Mouse (Mus musculus) neural tube, postnatal 0 days (tissue): ENCODE measurements around the gene Glis1. TPM values are rescaled to one million over a fixed set of nuclear protein-coding genes. Genes with fewer than 3 reads are reported as not detected.

ENCODE experiments used
- microRNA-seq: library from miRNA; unstranded; fragments of <30 nt; microRNA quantifications from one replicate; pipeline ENCODE4, GENCODE M21; 2016
- polyA plus RNA-seq: library from polyadenylated mRNA; unstranded; fragments of >200 nt; fragmentation: Nextera tagmentation; extraction: Ambion mirVana; gene quantifications from 2 replicates; pipeline ENCODE4 v1.2.1, GENCODE M21; 2015

Glis1 gene
- 4.1 and 4.9 TPM in 2 replicates for polyA plus RNA-seq

GRCm38 (mm10) chr4:107434356-107435237, at the start of gene Glis1:
Gene Glis1 (plus strand): TSS chr4:107434591.

GRCm38 (mm10) chr4:107684130-107684529, 249.7 kb downstream of the Glis1 start, which contains the start of gene Dmrtb1:
Gene Dmrtb1 (minus strand): TSS chr4:107684230.

Small RNA genes within 50 kb of the gene (microRNA-seq; reads per million reads assigned to microRNA genes)
- not detected for gene Gm24804

Other genes starting within 250 kb of the Glis1 start
- not detected in 2 replicates for gene Ldlrad1, start 225.4 kb upstream of the Glis1 start, polyA plus RNA-seq
- 52.2 and 55.7 TPM in 2 replicates for gene Lrrc42, start 181.1 kb upstream of the Glis1 start, polyA plus RNA-seq
- 38.5 and 49.4 TPM in 2 replicates for gene Hspb11, start 181.0 kb upstream of the Glis1 start, polyA plus RNA-seq
- not detected in 2 replicates for gene Dio1, start 127.4 kb upstream of the Glis1 start, polyA plus RNA-seq
- 78.6 and 80.5 TPM in 2 replicates for gene Yipf1, start 120.2 kb upstream of the Glis1 start, polyA plus RNA-seq
- 15.0 and 15.3 TPM in 2 replicates for gene Ndc1, start 66.8 kb upstream of the Glis1 start, polyA plus RNA-seq
- gene Dmrtb1, start 249.6 kb downstream of the Glis1 start, polyA plus RNA-seq = 6.7 and 7.5 TPM in 2 replicates